Mouse (Mus musculus): ENCODE measurements around the gene Gm37240. TPM values are rescaled to one million over a fixed set of nuclear protein-coding genes. Genes with fewer than 3 reads are reported as not detected.
A peak's percentile ranks its signal among the peaks of the same experiment; 100 is the strongest.

Gm37240 gene
- polyA plus RNA-seq, 1 experiment from 2014 or later: 2.8 TPM

- no peaks in the 10 kb centered on the region for H3K36me3 ChIP-seq (replicated peaks)
- no peak for DNase-seq (ENCODE audit: low spot score)
- H3K4me1 ChIP-seq: peaks cover 5% of the 10 kb centered on the region
- H3K27me3 ChIP-seq (replicated peaks; ENCODE audit: low read depth, poor library complexity, severe bottlenecking): no peaks in the 10 kb centered on the region
- H3K9me3 ChIP-seq: 0 out of 2 replicates have a peak, but pooled peaks cover 2% of the 10 kb centered on the region
- whole genome bisulfite sequencing: 83% methylated on average over 6 of the region's 6 CpGs
- no peak overlapping the region for H3K27ac ChIP-seq (replicated peaks)
- H3K4me3 ChIP-seq: no peak overlapping the region
Observed at GRCm38 (mm10) chr3:84769411-84769810, 1117.9 kb downstream of the Gm37240 start.

DNA sequence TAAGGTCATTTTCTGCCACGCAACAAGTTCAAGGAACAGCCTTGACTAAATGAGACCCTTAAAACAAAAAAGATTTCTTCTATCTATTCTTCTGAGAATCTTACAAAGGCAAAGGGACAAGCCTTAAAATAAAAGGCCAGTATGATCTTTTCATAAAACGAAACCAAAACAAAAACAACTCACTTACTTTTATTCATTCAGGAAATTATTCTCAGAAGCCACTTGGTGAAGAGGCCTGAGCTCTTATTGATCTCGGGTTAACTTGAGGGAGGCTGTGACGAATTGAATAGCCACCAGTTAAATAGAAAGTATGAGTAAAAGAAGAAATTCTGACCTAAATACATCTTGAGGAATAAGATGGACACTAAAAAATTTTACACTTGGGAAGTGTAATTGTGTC, 1118.4 kb downstream of the Gm37240 start:
- H3K36me3 ChIP-seq (replicated peaks): no peaks in the 10 kb centered on the region
- H3K27ac ChIP-seq (replicated peaks): no peak overlapping the region
- 0 out of 2 replicates have a peak, but pooled peaks cover 2% of the 10 kb centered on the region for H3K9me3 ChIP-seq
- H3K4me3 ChIP-seq: no peak overlapping the region
- DNase-seq (ENCODE audit: low spot score): no peak
- peaks cover under 1% of the 10 kb centered on the region; the same call in 1 of the 2 replicates for H3K4me1 ChIP-seq
- 88% methylated on average over 4 of the region's 4 CpGs for WGBS
- H3K27me3 ChIP-seq (replicated peaks; ENCODE audit: low read depth, poor library complexity, severe bottlenecking): no peaks in the 10 kb centered on the region

GRCm38 (mm10) chr3:84753816-84754215, 1133.5 kb downstream of the Gm37240 start:
- WGBS: 91% methylated on average over 2 of the region's 2 CpGs

DNA sequence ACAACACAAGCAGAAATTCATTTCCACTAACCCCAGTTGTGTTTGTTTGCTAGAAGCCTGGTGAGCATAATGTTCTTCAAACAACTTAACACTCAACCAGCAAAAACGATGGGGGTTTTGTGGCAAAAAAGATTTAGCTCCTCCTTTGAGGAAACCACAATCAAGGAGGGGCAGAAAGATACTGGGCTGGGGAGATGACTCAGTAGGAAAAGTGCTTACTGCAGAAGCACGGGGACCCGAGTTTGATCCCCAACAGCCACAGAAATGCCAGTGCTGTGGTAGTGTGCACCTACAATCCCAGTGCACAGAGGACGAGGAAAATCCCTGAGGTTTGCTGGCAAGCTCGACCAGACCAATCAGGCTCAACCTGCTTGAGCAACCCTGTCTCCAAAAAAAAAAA, 1138.1 kb downstream of the Gm37240 start:
- Histone ChIP-seq H3K27me3 (replicated peaks; ENCODE audit: low read depth, poor library complexity, severe bottlenecking) (no peaks in the 10 kb centered on the region), H3K4me1 (no peaks in the 10 kb centered on the region), H3K27ac (replicated peaks) (no peak overlapping the region), H3K36me3 (replicated peaks) (no peaks in the 10 kb centered on the region), H3K9me3 (no peaks in the 10 kb centered on the region), H3K4me3 (no peak overlapping the region)
- no peak for DNase-seq (ENCODE audit: low spot score)
- WGBS: 69% methylated on average over 5 of the region's 5 CpGs

More at GRCm38 (mm10) chr3:84753816-84754215, 1133.5 kb downstream of the Gm37240 start:
- Histone ChIP-seq H3K9me3 (no peaks in the 10 kb centered on the region), H3K36me3 (replicated peaks) (no peaks in the 10 kb centered on the region), H3K4me1 (no peaks in the 10 kb centered on the region), H3K4me3 (no peak overlapping the region), H3K27ac (replicated peaks) (no peak overlapping the region), H3K27me3 (replicated peaks; ENCODE audit: low read depth, poor library complexity, severe bottlenecking) (no peaks in the 10 kb centered on the region)
- no peak for DNase-seq (ENCODE audit: low spot score)

DNA sequence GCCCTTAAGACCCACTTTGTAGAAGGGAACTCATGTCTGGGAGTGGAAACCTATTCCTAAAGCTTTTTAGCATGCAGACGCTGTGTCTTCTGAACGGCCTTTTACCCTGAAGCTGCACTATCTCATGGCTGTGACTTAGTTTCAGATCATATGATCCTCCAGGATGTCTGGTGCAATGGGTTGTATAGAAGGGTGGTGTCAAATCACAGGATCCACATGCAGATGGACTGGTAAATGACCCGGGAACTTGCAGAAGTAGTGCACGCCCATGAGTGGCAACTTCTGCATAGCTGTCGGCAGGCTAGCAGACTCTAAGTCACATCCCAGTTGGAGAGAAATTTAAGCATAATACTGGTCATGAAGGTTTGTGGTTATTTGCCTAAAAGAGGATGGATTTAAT, 1139.2 kb downstream of the Gm37240 start:
- Histone ChIP-seq H3K27me3 (replicated peaks; ENCODE audit: low read depth, poor library complexity, severe bottlenecking) (no peaks in the 10 kb centered on the region), H3K9me3 (no peaks in the 10 kb centered on the region), H3K4me1 (no peaks in the 10 kb centered on the region), H3K36me3 (replicated peaks) (no peaks in the 10 kb centered on the region), H3K4me3 (no peak overlapping the region), H3K27ac (replicated peaks) (no peak overlapping the region)
- WGBS: 89% methylated on average over 5 of the region's 5 CpGs
- DNase-seq (ENCODE audit: low spot score): no peak

DNA sequence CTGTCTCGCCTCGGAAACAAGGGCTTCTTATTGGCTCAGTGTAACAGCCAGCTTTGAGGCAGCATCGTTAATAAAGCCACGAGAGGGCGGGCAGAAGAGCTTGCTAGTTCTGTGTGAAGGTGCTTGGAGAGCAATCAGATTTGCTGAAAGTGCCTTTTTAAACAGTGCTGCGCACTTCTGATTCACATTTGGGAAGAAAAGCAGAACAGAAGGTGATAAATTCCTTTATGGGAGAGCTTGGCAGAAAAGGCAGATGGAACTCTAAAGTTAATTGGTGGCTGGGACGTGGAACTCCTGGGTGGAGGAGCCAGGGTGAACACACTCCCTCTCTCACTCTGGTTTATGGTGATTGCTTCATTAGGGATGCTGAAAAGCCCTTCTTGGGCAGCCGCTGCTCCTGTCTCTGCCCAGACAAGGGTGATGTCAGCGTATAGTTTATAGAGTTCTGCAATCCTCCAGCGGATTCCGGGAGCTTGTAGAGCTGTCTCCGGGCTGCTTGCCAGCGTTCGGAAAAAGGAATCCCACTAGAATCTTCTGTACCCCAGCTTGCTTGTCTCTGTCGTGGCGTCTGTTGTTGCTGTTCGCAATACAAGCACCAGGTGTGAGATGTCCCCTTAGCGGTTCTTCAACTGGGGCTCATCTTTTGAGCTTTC, 1141.7 kb downstream of the Gm37240 start:
- WGBS: 78% methylated on average over 18 of the region's 18 CpGs

GRCm38 (mm10) chr3:84744707-84745106, 1142.6 kb downstream of the Gm37240 start:
- WGBS: 82% methylated on average over 13 of the region's 13 CpGs
- Histone ChIP-seq H3K36me3 (replicated peaks) (no peaks in the 10 kb centered on the region), H3K9me3 (no peaks in the 10 kb centered on the region), H3K27ac (replicated peaks) (no peak overlapping the region), H3K27me3 (replicated peaks; ENCODE audit: low read depth, poor library complexity, severe bottlenecking) (no peaks in the 10 kb centered on the region), H3K4me1 (0 out of 2 replicates have a peak, but pooled peaks cover 6% of the 10 kb centered on the region), H3K4me3 (no peak overlapping the region)
- no peak for DNase-seq (ENCODE audit: low spot score)

More for the DNA sequence above, 1141.7 kb downstream of the Gm37240 start:
- H3K4me3 ChIP-seq: no peak overlapping the region
- no peaks in the 10 kb centered on the region for H3K4me1 ChIP-seq
- no peak for DNase-seq (ENCODE audit: low spot score)
- H3K9me3 ChIP-seq: no peaks in the 10 kb centered on the region
- no peak overlapping the region for H3K27ac ChIP-seq (replicated peaks)
- no peaks in the 10 kb centered on the region for H3K36me3 ChIP-seq (replicated peaks)
- no peaks in the 10 kb centered on the region for H3K27me3 ChIP-seq (replicated peaks; ENCODE audit: low read depth, poor library complexity, severe bottlenecking)

DNA sequence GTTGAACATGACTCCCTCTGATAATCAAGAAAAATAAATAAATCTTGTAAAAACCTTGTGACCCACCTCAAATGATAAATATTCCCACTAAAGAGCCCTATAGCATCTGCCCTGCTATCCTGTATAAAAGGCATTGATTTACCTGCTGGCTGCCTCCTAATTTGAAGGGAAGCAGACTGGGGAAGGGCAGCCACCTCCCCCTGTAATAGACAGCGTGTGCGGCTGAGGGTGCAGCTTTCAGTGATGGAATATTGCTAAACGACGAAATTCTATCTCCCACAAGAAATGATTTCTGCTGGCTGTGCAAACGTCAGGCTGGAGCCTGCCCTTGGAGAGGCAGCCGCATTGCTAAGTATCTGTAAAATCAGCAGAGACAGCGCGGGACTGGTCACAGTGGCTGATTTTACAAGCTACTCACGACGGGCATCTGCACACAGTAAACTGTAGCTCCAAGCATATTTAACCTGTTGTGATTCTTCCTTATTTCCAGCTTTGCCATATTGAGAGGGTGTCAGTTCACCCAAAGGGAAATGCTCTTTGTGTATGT, 1147.2 kb downstream of the Gm37240 start:
- H3K27ac ChIP-seq (replicated peaks): no peak overlapping the region
- H3K4me3 ChIP-seq: no peak overlapping the region
- no peaks in the 10 kb centered on the region for H3K27me3 ChIP-seq (replicated peaks; ENCODE audit: low read depth, poor library complexity, severe bottlenecking)
- H3K9me3 ChIP-seq: no peaks in the 10 kb centered on the region
- WGBS: 64% methylated on average over 10 of the region's 10 CpGs
- DNase-seq (ENCODE audit: low spot score): no peak
- H3K36me3 ChIP-seq (replicated peaks): no peaks in the 10 kb centered on the region
- peaks cover 19% of the 10 kb centered on the region for H3K4me1 ChIP-seq

DNA sequence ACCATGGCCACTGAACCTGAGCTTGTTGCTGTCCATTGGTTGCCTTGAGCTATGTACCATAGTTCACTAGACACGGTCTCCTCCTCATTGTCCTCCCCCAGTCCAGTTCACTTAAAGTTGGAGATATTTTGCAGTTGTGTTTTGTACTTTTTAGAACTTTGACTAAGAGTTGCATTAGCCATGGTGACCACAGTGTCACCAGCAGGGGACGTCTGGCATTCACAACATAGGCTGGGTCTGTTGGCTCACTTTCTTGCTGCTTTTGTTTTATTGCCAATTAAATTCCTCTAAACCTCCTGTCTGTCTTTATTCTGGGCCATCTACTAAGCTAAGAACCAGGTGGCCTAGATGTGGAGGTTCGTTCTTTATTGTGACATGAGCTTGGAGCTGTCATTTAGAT, 1150.2 kb downstream of the Gm37240 start:
- H3K36me3 ChIP-seq (replicated peaks): no peaks in the 10 kb centered on the region
- 78% methylated on average over 3 of the region's 3 CpGs for WGBS
- H3K4me3 ChIP-seq: no peak overlapping the region
- no peak for DNase-seq (ENCODE audit: low spot score)
- H3K27ac ChIP-seq (replicated peaks): no peak overlapping the region
- H3K4me1 ChIP-seq: peaks cover 46% of the 10 kb centered on the region
- no peaks in the 10 kb centered on the region for H3K9me3 ChIP-seq
- peaks cover 21% of the 10 kb centered on the region for H3K27me3 ChIP-seq (replicated peaks; ENCODE audit: low read depth, poor library complexity, severe bottlenecking)

DNA sequence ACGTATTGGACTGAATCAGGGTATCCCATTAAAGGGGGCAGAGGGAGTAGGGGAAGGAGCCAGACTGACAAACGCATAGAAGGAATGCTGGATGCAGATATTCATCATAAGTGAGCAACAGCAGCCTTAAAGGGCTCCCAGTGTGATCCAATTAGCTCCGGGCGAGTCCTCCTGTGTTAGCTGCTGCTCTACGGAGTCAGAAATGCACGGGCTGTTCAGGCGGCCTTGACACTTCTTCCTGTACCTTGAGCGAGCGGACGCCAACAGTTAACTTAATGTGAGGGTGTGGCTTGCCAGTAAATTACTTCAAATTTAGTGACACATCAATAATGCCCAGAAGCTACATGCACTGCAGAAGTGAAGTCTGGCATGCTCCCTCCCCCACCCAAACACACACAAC, 1151.6 kb downstream of the Gm37240 start:
- Histone ChIP-seq H3K9me3 (no peaks in the 10 kb centered on the region), H3K4me1 (peaks cover 57% of the 10 kb centered on the region), H3K36me3 (replicated peaks) (no peaks in the 10 kb centered on the region), H3K27ac (replicated peaks) (no peak overlapping the region), H3K4me3 (no peak overlapping the region), H3K27me3 (replicated peaks; ENCODE audit: low read depth, poor library complexity, severe bottlenecking) (peaks cover 28% of the 10 kb centered on the region)
- no peak for DNase-seq (ENCODE audit: low spot score)
- WGBS: 68% methylated on average over 10 of the region's 10 CpGs

GRCm38 (mm10) chr3:84732516-84732915, 1154.8 kb downstream of the Gm37240 start:
- Histone ChIP-seq H3K27ac (replicated peaks) (no peak overlapping the region; the same call in 1 of the 2 replicates), H3K4me3 (peak overlapping the region; percentile 51), H3K9me3 (no peaks in the 10 kb centered on the region), H3K36me3 (replicated peaks) (no peaks in the 10 kb centered on the region), H3K4me1 (peaks cover 51% of the 10 kb centered on the region), H3K27me3 (replicated peaks; ENCODE audit: low read depth, poor library complexity, severe bottlenecking) (peaks cover 36% of the 10 kb centered on the region)
- DNase-seq (ENCODE audit: low spot score): no peak
- 11% methylated on average over 6 of the region's 6 CpGs for WGBS

DNA sequence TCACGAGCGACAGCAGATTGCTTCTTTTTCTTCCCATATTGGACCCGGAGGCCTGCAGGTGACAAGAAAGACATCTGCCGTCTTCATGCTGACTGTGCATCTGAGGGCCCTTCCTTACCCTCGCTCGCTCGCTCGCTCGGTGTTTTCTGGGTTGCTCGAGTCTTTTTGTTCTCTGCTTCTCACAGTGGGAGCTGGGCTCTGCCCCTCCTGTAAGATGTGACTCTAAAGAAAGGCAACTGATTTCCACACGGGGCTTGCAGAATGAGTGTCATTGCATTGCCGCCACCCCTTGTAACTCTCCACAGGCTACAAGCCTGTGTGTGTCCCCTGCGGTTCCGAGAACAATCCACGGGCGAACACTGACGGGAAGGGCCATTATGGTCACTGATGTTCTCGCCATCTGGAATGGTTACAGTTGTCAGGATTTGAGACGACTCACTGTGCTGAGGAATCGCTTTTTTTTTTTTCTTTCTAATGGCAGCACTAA, 1155.3 kb downstream of the Gm37240 start:
- Histone ChIP-seq H3K4me1 (peaks cover 51% of the 10 kb centered on the region), H3K27me3 (replicated peaks; ENCODE audit: low read depth, poor library complexity, severe bottlenecking) (peaks cover 36% of the 10 kb centered on the region), H3K27ac (replicated peaks) (peak overlapping the region; percentile 69), H3K4me3 (peak overlapping the region; percentile 51), H3K9me3 (no peaks in the 10 kb centered on the region), H3K36me3 (replicated peaks) (no peaks in the 10 kb centered on the region)
- peak; percentile 36 for DNase-seq (ENCODE audit: low spot score)
- WGBS: 4% methylated on average over 20 of the region's 20 CpGs

GRCm38 (mm10) chr3:84731403-84732015, 1155.8 kb downstream of the Gm37240 start:
- H3K27me3 ChIP-seq (replicated peaks; ENCODE audit: low read depth, poor library complexity, severe bottlenecking): peaks cover 36% of the 10 kb centered on the region
- peaks cover 47% of the 10 kb centered on the region for H3K4me1 ChIP-seq
- no peaks in the 10 kb centered on the region for H3K36me3 ChIP-seq (replicated peaks)
- H3K4me3 ChIP-seq: peak overlapping the region; percentile 51
- H3K27ac ChIP-seq (replicated peaks): 0 out of 2 replicates have a peak overlapping the region, but pooled peaks have one; percentile 69
- WGBS: 22% methylated on average over 9 of the region's 9 CpGs
- H3K9me3 ChIP-seq: no peaks in the 10 kb centered on the region
- DNase-seq (ENCODE audit: low spot score): peak; percentile 35
